Mouse (Mus musculus) CH12.LX (cell line): ENCODE results near the gene Olfr291. TPM values are rescaled to one million over a fixed set of nuclear protein-coding genes. Genes with fewer than 3 reads are reported as not detected.

ENCODE experiments used
- polyA plus RNA-seq: library from polyadenylated mRNA; unstranded; fragments of >175 nt; gene quantifications from 2 replicates; pipeline ENCODE4 v1.2.1, GENCODE M21; 2012; ENCODE audit warnings: low read depth; ENCODE audit not compliant: insufficient read length
- total RNA-seq, 2 experiments: library from RNA; depleted of rRNA; stranded (reverse); fragments of 300-350 nt in 1 of 2; fragments of >200 nt in 1 of 2; gene quantifications; 2 replicates each; pipeline ENCODE4 v1.2.3; 2012 to 2014

Gene Olfr291
- total and polyA plus RNA-seq, 3 experiments, result not detected

Other genes with a start within 250 kb of the Olfr291 start
- gene Fah, start 246.8 kb upstream of the Olfr291 start, total RNA-seq (2012; rRNA removed), result 167 and 170 TPM in 2 replicates
- gene Fah, start 246.8 kb upstream of the Olfr291 start, total RNA-seq (2014; rRNA removed), result 128 and 131 TPM in 2 replicates
- 184 and 203 TPM in 2 replicates for gene Fah, start 246.8 kb upstream of the Olfr291 start, polyA plus RNA-seq
- gene Zfand6, start 163.6 kb upstream of the Olfr291 start, total RNA-seq (2012; rRNA removed), result 57.5 and 60.1 TPM in 2 replicates
- gene Zfand6, start 163.6 kb upstream of the Olfr291 start, total RNA-seq (2014; rRNA removed), result 184 and 196 TPM in 2 replicates
- 71.0 and 78.0 TPM in 2 replicates for gene Zfand6, start 163.6 kb upstream of the Olfr291 start, polyA plus RNA-seq
- not detected in 2 replicates for gene Vmn2r65, start 110.6 kb downstream of the Olfr291 start, total RNA-seq (2012; rRNA removed)
- gene Vmn2r65, start 110.6 kb downstream of the Olfr291 start, total RNA-seq (2014; rRNA removed), result not detected in 2 replicates
- not detected in 2 replicates for gene Vmn2r65, start 110.6 kb downstream of the Olfr291 start, polyA plus RNA-seq
- gene Vmn2r66, start 158.7 kb downstream of the Olfr291 start, total RNA-seq (2012; rRNA removed), result not detected in 2 replicates
- gene Vmn2r66, start 158.7 kb downstream of the Olfr291 start, total RNA-seq (2014; rRNA removed), result not detected in 2 replicates
- 0.01 TPM in 1 of 2 replicates, not detected in the other for gene Vmn2r66, start 158.7 kb downstream of the Olfr291 start, polyA plus RNA-seq